Mouse (Mus musculus) small intestine, adult 2 months (tissue): ENCODE measurements around the gene Mid1.
"Not testable (repeated sequence)": the region's sequence is repeated elsewhere in the genome, so short reads cannot be mapped to it uniquely, and the experiment has no call there.

ENCODE experiments used
- CTCF ChIP-seq: fragments of 200-500 bp; IDR thresholded peaks from 2 replicates; pipeline ENCODE4 v1.5.1; 2012; ENCODE audit warnings: low read depth, mild to moderate bottlenecking, control low read depth, inconsistent platforms, low read length, moderate library complexity, mixed read lengths; ENCODE audit not compliant: insufficient replicate concordance, insufficient read length; ENCODE audit errors: extremely low read depth
- POLR2A ChIP-seq: fragments of 200-500 bp; IDR thresholded peaks from 2 replicates; pipeline ENCODE4 v1.6.1; 2012; ENCODE audit warnings: low read depth, mild to moderate bottlenecking, control low read depth, inconsistent platforms, low read length, moderate library complexity

DNA sequence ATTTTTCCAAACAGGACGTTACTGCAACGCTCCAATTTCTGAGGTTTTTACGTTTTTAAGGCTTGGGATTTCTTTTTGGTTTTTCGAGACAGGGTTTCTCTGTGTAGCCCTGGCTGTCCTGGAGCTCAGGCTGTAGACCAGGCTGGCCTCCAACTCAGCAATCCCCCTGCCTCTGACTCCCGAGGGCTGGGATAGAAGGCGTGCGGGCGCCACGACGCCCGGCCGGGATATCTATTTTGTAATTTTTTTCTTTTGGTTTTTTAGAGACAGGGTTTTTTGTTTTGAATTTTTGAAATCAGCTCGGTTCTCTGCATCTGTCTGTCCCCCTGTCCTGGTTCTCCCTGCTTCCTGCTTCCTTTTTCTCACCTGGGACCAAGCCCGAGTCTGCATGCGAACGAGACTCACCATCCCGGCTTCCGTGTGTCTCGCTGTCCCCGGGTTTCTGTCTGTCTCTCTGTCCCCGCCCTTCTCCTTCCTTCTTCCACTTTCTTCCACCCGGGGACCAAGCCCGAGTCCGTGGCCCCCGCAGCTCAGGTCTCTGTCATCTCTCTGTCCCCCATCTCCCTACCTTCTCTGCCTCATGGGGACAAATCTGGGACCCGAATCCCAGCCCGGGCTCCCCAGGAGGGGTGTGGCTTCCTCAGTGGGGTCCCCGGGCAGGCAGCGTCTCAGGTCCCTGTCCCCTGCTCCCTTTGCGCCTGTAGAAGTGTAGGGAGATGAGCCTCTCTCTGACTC, 334.4 kb downstream of the Mid1 start:
- TF ChIP-seq CTCF, POLR2A: not testable (repeated sequence)
